Mouse (Mus musculus) splenic B cell, adult 2 months (primary cell): ENCODE measurements around the gene Aqr.

Experiments used
- DNase-seq: peaks from one replicate; pipeline ENCODE4 v3.0.0-alpha.2; 2011; ENCODE audit warnings: low read depth, low spot score
- H3K27me3 ChIP-seq: 2 replicates; pipeline ENCODE4 v1.6.1; 2012; ENCODE audit warnings: mild to moderate bottlenecking, low read length, moderate library complexity, mixed read lengths; ENCODE audit not compliant: control insufficient read depth, poor library complexity, insufficient read depth, severe bottlenecking
- H3K36me3 ChIP-seq: 2 replicates; pipeline ENCODE4 v1.6.1; 2012; ENCODE audit warnings: mild to moderate bottlenecking, low read length, moderate library complexity, mixed read lengths; ENCODE audit not compliant: control insufficient read depth, poor library complexity, insufficient read depth, severe bottlenecking

Gene Aqr

GRCm38 (mm10) chr2:114156639-114157038, 30.2 kb downstream of the Aqr start:
- Histone ChIP-seq H3K36me3 (peaks cover 14% of the 10 kb centered on the region), H3K27me3 (no peaks in the 10 kb centered on the region)
- DNase-seq, result no peak

GRCm38 (mm10) chr2:114153247-114153646, 33.6 kb downstream of the Aqr start:
- peaks cover 22% of the 10 kb centered on the region for H3K36me3 ChIP-seq
- no peak for DNase-seq
- H3K27me3 ChIP-seq, result no peaks in the 10 kb centered on the region

GRCm38 (mm10) chr2:114146864-114147458, 39.9 kb downstream of the Aqr start:
- peaks cover 26% of the 10 kb centered on the region for H3K36me3 ChIP-seq
- no peak for DNase-seq
- H3K27me3 ChIP-seq, result no peaks in the 10 kb centered on the region

- Histone ChIP-seq H3K36me3 (peaks cover 23% of the 10 kb centered on the region), H3K27me3 (no peaks in the 10 kb centered on the region)
- peak; percentile 51 for DNase-seq
These were observed 41.5 kb downstream of the Aqr start for GRCm38 (mm10) chr2:114145315-114145801.

GRCm38 (mm10) chr2:114144915-114145314, 41.9 kb downstream of the Aqr start:
- peaks cover 20% of the 10 kb centered on the region for H3K36me3 ChIP-seq
- H3K27me3 ChIP-seq, result no peaks in the 10 kb centered on the region
- no peak for DNase-seq

GRCm38 (mm10) chr2:114143842-114144241, 43.0 kb downstream of the Aqr start:
- DNase-seq, result no peak
- H3K36me3 ChIP-seq, result peaks cover 23% of the 10 kb centered on the region
- H3K27me3 ChIP-seq, result no peaks in the 10 kb centered on the region

GRCm38 (mm10) chr2:114136755-114137154, 50.1 kb downstream of the Aqr start:
- no peak for DNase-seq
- no peaks in the 10 kb centered on the region for H3K27me3 ChIP-seq
- peaks cover 20% of the 10 kb centered on the region for H3K36me3 ChIP-seq

- peaks cover 17% of the 10 kb centered on the region for H3K36me3 ChIP-seq
- no peaks in the 10 kb centered on the region for H3K27me3 ChIP-seq
- no peak for DNase-seq
These were observed 51.0 kb downstream of the Aqr start for GRCm38 (mm10) chr2:114135777-114136176.

GRCm38 (mm10) chr2:114133355-114133754, 53.5 kb downstream of the Aqr start:
- Histone ChIP-seq H3K27me3 (no peaks in the 10 kb centered on the region), H3K36me3 (peaks cover 14% of the 10 kb centered on the region)
- DNase-seq, result no peak

- Histone ChIP-seq H3K36me3 (peaks cover 12% of the 10 kb centered on the region; the same call in 1 of the 2 replicates), H3K27me3 (no peaks in the 10 kb centered on the region)
- DNase-seq, result no peak
These were observed 56.2 kb downstream of the Aqr start for GRCm38 (mm10) chr2:114130657-114131056.

GRCm38 (mm10) chr2:114123304-114123703, 63.5 kb downstream of the Aqr start:
- no peaks in the 10 kb centered on the region for H3K27me3 ChIP-seq
- H3K36me3 ChIP-seq, result peaks cover 21% of the 10 kb centered on the region
- DNase-seq, result no peak

GRCm38 (mm10) chr2:114119451-114119850, 67.4 kb downstream of the Aqr start:
- H3K36me3 ChIP-seq, result peaks cover 21% of the 10 kb centered on the region
- DNase-seq, result no peak
- no peaks in the 10 kb centered on the region for H3K27me3 ChIP-seq

GRCm38 (mm10) chr2:114117665-114118064, 69.2 kb downstream of the Aqr start:
- Histone ChIP-seq H3K36me3 (peaks cover 19% of the 10 kb centered on the region), H3K27me3 (no peaks in the 10 kb centered on the region)
- DNase-seq, result no peak

GRCm38 (mm10) chr2:114117235-114117634, 69.6 kb downstream of the Aqr start:
- no peak for DNase-seq
- Histone ChIP-seq H3K36me3 (peaks cover 17% of the 10 kb centered on the region), H3K27me3 (no peaks in the 10 kb centered on the region)

- no peak for DNase-seq
- Histone ChIP-seq H3K36me3 (peaks cover 15% of the 10 kb centered on the region), H3K27me3 (no peaks in the 10 kb centered on the region)
These were observed 71.3 kb downstream of the Aqr start for GRCm38 (mm10) chr2:114115563-114115962.
